Mouse (Mus musculus): Measurements from ENCODE around the gene Suclg2. TPM values are rescaled to one million over a fixed set of nuclear protein-coding genes. Genes with fewer than 3 reads are reported as not detected.

Gene Suclg2
- total RNA-seq, 2 experiments from 2014 or later, result 121 to 162 TPM

GRCm38 (mm10) chr6:95700981-95701610 is 17.5 kb downstream of the Suclg2 start:
- no peak for DNase-seq (ENCODE audit: low spot score in 2 of 2)

GRCm38 (mm10) chr6:95700191-95700590 is 18.4 kb downstream of the Suclg2 start:
- DNase-seq (ENCODE audit: low spot score in 2 of 2), result no peak

- DNase-seq (ENCODE audit: low spot score in 2 of 2), result no peak
Measured at GRCm38 (mm10) chr6:95699326-95699725, 19.3 kb downstream of the Suclg2 start.

- no peak for DNase-seq (ENCODE audit: low spot score in 2 of 2)
Measured at GRCm38 (mm10) chr6:95698536-95699162, 20.0 kb downstream of the Suclg2 start.

GRCm38 (mm10) chr6:95694910-95695309 is 23.7 kb downstream of the Suclg2 start:
- no peak for DNase-seq (ENCODE audit: low spot score in 2 of 2)

- no peak for DNase-seq (ENCODE audit: low spot score in 2 of 2)
Measured at GRCm38 (mm10) chr6:95685242-95685641, 33.4 kb downstream of the Suclg2 start.

GRCm38 (mm10) chr6:95679718-95680117 is 38.9 kb downstream of the Suclg2 start:
- DNase-seq (ENCODE audit: low spot score in 2 of 2), result no peak

- no peak for DNase-seq (ENCODE audit: low spot score in 2 of 2)
Measured at GRCm38 (mm10) chr6:95679261-95679660, 39.3 kb downstream of the Suclg2 start.

GRCm38 (mm10) chr6:95676951-95677350 is 41.6 kb downstream of the Suclg2 start:
- no peak for DNase-seq (ENCODE audit: low spot score in 2 of 2)

GRCm38 (mm10) chr6:95676439-95676838 is 42.2 kb downstream of the Suclg2 start:
- DNase-seq (ENCODE audit: low spot score in 2 of 2), result no peak

- DNase-seq (ENCODE audit: low spot score in 2 of 2), result no peak
Measured at GRCm38 (mm10) chr6:95675059-95675705, 43.4 kb downstream of the Suclg2 start.

- DNase-seq (ENCODE audit: low spot score in 2 of 2), result no peak
Measured at GRCm38 (mm10) chr6:95674651-95675050, 43.9 kb downstream of the Suclg2 start.

- DNase-seq (ENCODE audit: low spot score in 2 of 2), result peak; percentile 45 to 46
Measured at GRCm38 (mm10) chr6:95669335-95669729, 49.3 kb downstream of the Suclg2 start.

- DNase-seq (ENCODE audit: low spot score in 2 of 2), result no peak
Measured at GRCm38 (mm10) chr6:95668629-95669334, 49.8 kb downstream of the Suclg2 start.

GRCm38 (mm10) chr6:95657671-95658070 is 60.9 kb downstream of the Suclg2 start:
- no peak for DNase-seq (ENCODE audit: low spot score in 2 of 2)

GRCm38 (mm10) chr6:95653662-95654061 is 64.9 kb downstream of the Suclg2 start:
- DNase-seq (ENCODE audit: low spot score in 2 of 2), result no peak

GRCm38 (mm10) chr6:95652774-95653173 is 65.8 kb downstream of the Suclg2 start:
- no peak for DNase-seq (ENCODE audit: low spot score in 2 of 2)

GRCm38 (mm10) chr6:95651391-95651876 is 67.2 kb downstream of the Suclg2 start:
- DNase-seq (ENCODE audit: low spot score in 2 of 2), result no peak

- DNase-seq (ENCODE audit: low spot score in 2 of 2), result peak in 1 of 2 experiments; percentile 7
Measured at GRCm38 (mm10) chr6:95650082-95650722, 68.4 kb downstream of the Suclg2 start.

- no peak for DNase-seq (ENCODE audit: low spot score in 2 of 2)
Measured at GRCm38 (mm10) chr6:95649123-95649663, 69.4 kb downstream of the Suclg2 start.

- no peak for DNase-seq (ENCODE audit: low spot score in 2 of 2)
Measured at GRCm38 (mm10) chr6:95637416-95637815, 81.2 kb downstream of the Suclg2 start.
